Mouse (Mus musculus): ENCODE measurements at regions not wholly inside any gene's neighbourhood (a gene's known extent, or its start where the extent isn't known, plus 50 kb on each side); places are given as distances from the start of the nearest gene placed in this dataset.

GRCm38 (mm10) chr4:127591540-127591939 lies 233.6 kb upstream of the Gjb5 start:
- TF ChIP-seq POLR2A (IDR thresholded peaks at IDR 0.05; ENCODE audit: control insufficient read depth, extremely low read depth, insufficient read depth, low read length, poor library complexity) (no peak), CTCF (IDR thresholded peaks at IDR 0.05; ENCODE audit: borderline replicate concordance, control insufficient read depth, extremely low read depth, insufficient read depth, low read length, poor library complexity) (no peak)

Data from thymus, adult 2 months (tissue).